Mouse (Mus musculus) hematopoietic stem cell, adult 5-6 weeks (primary cell): ENCODE data around the gene Ffar4. TPM values are rescaled to one million over a fixed set of nuclear protein-coding genes. Genes with fewer than 3 reads are reported as not detected.

Experiments
- ATAC-seq, 2 experiments: fragments of 125-278 bp in 1 of 2; replicated peaks in 1 of 2; 2 replicates each; pipeline ENCODE4 v1.8.0; 2016 to 2017; ENCODE audit warnings: inconsistent platforms in 2 of 2, mild to moderate bottlenecking in 2 of 2, moderate number of reproducible peaks in 2 of 2, low read depth in 1 of 2, moderate TSS enrichment in 1 of 2; ENCODE audit not compliant: low FRiP score in 2 of 2, poor library complexity in 2 of 2, severe bottlenecking in 2 of 2, insufficient read depth in 1 of 2, low TSS enrichment in 1 of 2
- total RNA-seq: library from RNA; stranded (forward); fragments of 172-1452, 232-1000 nt; gene quantifications from 2 replicates; pipeline ENCODE4 v1.2.3, GENCODE M21; 2017

Ffar4 gene
- total RNA-seq, 1 experiment from 2014 or later: not detected

DNA sequence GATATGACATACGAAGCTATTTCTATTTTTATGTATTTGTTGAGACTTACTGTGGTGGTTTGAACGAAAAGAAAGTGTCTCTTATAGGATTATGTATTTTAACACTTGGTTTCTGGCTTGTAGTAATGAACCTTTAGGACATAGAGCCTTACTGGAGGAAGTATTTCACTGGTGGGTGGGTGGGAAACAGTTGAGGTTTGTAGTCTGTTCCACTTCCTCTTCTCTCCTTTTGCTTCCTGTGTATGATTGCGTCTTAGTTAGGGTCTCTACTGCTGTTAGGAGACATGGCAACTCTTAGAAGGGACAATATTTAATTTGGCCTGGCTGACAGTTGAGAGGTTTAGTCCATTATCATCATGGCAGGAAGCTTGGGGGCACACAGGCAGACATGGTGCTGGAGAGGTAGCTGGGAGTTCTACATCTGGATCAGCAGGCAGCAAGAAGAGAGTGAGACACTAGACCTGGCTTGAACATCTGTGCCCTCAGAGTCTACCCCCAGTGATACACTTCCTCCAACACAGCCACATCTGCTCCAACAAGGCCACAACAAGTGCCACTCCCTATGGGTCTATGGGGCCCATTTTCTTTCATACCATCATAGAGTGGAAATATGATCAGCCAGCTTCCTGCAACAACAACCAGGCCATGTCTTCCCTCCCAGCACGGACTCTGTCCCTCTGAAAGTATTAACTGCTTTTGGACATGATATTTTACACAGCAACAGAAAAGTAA, 46.8 kb downstream of the Ffar4 start:
- ATAC-seq: no peak; a peak in 1 of 4 replicates

GRCm38 (mm10) chr19:38156243-38156642, 59.4 kb downstream of the Ffar4 start:
- ATAC-seq: no peak

DNA sequence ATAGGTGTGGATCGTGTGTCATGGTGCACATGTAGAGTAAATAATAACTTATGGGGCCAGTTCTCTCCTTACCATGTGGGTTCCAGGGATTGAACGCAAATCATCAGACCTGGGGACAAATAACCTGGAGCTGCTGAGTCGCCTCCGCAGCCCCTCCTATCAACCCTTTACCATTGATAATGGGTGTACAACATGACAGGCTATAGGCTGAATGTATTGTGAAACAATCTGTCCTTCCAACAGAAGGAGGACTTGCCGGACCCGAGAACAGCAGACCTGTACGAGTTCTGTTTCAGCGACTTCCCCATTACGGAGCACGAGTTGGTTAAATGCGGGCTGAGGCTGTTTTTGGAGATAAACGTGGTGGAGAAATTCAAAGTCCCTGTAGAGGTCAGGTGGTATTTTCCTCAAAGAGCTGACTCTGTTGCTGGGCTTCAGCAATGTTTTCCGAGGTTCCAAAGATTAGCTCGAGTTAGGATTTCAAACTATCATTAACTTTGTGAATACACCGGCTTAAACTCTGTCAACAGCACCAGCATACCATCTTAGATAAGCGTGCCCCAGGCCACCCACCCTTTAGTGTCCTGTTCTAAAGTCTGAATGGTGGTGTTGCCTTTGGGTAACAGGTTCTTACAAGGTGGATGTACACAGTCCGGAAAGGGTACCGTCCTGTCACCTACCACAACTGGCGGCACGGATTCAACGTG, 64.9 kb downstream of the Ffar4 start:
- ATAC-seq: no peak

Other genes starting within 250 kb of the Ffar4 start
- 36.2 and 46.1 TPM in 2 replicates for gene Myof, start 53.5 kb upstream of the Ffar4 start, total RNA-seq
- 49.6 and 54.0 TPM in 2 replicates for gene Cep55, start 42.1 kb upstream of the Ffar4 start, total RNA-seq
- not detected in 2 replicates for gene Rbp4, start 28.2 kb downstream of the Ffar4 start, total RNA-seq
- gene Pde6c, start 35.7 kb downstream of the Ffar4 start, total RNA-seq: not detected in 2 replicates
- gene Fra10ac1, start 127.1 kb downstream of the Ffar4 start, total RNA-seq: 41.5 and 51.5 TPM in 2 replicates
- 3.0 TPM in 1 of 2 replicates, not detected in the other for gene Lgi1, start 167.5 kb downstream of the Ffar4 start, total RNA-seq